Mouse (Mus musculus) T-helper 1 cell (primary cell): ENCODE data around the gene Gfi1b.

Experiments used
- in situ Hi-C: fragments of 300-600 bp; cut with MboI, MseI; formaldehyde crosslinking; loops from one replicate; pipeline ENCODE4 v1.15.1; 2025; ENCODE audit warnings: high pct_unique_total_duplicates

Gfi1b gene

GRCm38 (mm10) chr2:28622521-28623124 is 841 bp upstream of the Gfi1b start:
- in situ Hi-C loops, result no loop called here

DNA sequence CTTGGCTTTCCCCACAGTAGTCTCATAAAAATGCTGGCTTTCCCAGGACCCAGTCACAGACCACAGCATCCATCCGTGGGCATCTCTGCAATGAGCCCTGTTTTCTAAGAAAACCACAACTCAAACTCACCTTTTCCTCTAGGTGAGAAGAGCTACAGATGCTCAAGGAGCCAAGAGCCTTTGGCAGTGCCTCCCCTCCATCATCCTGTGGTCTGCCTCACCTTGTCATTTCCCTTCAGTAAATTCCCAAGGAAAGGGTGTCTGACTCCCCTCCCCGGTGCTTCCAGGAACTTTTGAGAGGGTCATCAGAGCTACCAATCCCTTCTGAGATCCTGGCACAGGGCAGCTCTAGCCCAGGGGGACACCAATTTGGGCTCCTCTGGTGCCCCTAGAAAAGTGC is 671 bp downstream of the Gfi1b start:
- in situ Hi-C loops, result no loop called here

DNA sequence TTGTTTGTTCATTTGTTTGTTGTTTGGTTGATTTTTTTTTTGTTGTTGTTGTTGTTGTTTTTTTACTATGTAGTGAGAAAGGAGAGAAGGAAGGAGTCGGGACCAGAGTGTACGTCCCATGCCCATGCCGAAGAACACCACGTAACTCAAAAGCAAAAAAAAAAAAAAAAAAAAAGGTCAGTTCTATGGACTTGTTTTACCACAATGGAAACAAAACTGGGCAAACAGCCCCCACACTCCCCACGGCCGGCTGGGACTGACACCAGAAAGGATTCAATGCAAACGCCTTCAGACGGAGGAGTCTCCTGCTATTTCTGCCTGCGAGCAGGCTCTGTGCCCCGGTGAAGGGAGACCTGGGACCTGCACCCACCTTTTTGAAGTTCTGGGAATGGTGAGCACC is 1.3 kb downstream of the Gfi1b start:
- in situ Hi-C loops, result no loop called here

GRCm38 (mm10) chr2:28619369-28619768 is 2.4 kb downstream of the Gfi1b start:
- in situ Hi-C loops, result no loop called here

GRCm38 (mm10) chr2:28618777-28619336 is 2.9 kb downstream of the Gfi1b start:
- in situ Hi-C loops, result no loop called here

DNA sequence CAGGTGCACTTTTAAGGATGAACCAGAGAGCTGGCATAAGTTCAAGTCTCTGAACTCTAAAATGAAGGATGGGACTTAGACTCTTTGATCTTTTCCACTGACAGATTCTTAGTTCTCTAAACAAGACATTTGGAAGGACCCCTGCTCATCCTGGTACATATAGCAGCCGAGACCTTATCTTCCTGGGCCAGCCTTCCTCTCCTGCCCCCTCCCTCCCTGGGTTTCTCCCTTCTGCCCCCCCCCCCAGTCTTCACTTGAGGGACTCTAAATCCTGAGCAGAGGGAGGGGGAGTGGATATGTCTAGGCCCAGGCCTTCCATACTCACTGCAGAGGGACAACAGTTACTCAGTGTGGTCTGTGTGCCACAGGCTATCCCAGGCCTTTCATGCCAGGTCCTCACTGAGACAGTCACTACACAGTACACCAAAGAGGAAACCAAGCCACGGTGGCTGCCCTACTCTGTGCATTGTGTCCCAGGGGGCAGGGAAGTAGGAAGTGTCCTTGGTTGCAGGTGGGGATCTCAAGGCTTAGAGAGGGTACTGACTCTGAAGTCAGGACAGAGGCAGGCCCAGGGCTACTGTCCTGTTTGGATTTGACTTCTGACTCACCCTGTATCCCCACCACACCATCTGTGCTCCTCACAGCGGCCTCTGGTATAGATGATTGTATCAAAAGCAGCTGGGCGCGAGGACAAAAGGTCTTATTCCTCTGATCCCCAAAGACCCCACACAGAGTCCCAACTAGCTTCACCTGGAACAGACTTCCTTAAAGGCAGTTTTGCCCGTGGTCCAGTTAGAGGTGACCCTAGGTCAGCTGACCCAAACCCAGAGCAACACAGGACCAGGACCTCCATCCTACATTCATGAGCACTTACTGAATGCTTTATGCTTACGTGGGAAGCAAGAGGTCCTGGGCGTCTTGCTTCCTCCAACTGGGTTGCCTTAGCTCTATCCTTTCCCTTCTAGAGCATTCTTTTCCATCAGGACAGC is 4.0 kb downstream of the Gfi1b start:
- in situ Hi-C loops, result no loop called here

GRCm38 (mm10) chr2:28616874-28617273 is 4.9 kb downstream of the Gfi1b start:
- in situ Hi-C loops, result no loop called here

DNA sequence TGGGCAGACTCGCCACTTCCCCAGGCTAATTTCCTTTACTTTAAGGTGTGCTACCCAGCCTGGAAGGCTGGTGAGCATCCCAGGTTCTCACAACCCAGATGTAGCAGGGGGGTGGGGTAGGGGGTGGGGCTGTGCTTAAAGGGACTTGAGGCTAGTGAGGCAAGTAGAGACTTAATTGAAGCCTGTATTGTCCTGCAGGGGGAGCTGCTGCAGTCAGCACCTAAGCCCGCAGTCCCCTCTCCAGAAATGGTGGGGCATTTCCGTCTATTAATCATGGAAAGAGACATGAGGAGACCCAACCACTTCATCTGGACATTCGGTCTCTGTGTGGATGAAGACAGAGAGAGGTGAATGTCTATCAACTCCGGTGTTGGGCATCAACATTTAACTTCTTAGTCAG is 5.4 kb downstream of the Gfi1b start:
- in situ Hi-C loops, result no loop called here

- in situ Hi-C loops, result no loop called here
Measured at GRCm38 (mm10) chr2:28613599-28613998, 8.2 kb downstream of the Gfi1b start.

DNA sequence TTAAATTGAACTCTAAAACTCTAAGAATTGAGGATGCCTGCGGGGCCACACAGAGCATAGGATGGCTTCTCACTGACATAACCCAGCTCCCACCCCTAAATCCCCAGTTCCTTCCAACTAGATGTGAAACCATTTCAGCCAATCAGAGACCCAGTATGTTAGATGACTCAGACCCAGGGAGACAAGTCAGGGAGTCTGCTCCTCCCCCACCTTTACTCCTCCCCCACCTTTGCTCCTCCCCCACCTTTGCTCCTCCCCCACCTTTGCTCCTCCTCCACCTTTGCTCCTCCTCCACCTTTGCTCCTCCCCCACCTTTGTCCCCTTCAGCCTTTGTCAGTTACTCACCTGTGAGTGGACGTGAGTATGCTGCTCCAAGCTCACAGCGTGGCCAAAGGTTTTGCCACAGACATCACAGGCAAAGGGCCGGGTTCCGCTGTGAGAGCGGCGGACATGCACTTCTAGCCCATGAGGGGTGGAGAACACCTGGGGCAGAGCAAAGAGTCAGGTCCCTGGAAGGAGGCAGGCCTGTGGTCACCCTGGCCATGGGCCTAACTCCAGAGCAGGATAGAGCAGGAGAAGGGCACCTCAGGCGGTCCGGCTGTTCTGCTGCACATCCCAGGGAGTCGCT is 9.2 kb downstream of the Gfi1b start:
- in situ Hi-C loops, result no loop called here

- in situ Hi-C loops, result no loop called here
Measured at GRCm38 (mm10) chr2:28611407-28611787, 10.4 kb downstream of the Gfi1b start.

DNA sequence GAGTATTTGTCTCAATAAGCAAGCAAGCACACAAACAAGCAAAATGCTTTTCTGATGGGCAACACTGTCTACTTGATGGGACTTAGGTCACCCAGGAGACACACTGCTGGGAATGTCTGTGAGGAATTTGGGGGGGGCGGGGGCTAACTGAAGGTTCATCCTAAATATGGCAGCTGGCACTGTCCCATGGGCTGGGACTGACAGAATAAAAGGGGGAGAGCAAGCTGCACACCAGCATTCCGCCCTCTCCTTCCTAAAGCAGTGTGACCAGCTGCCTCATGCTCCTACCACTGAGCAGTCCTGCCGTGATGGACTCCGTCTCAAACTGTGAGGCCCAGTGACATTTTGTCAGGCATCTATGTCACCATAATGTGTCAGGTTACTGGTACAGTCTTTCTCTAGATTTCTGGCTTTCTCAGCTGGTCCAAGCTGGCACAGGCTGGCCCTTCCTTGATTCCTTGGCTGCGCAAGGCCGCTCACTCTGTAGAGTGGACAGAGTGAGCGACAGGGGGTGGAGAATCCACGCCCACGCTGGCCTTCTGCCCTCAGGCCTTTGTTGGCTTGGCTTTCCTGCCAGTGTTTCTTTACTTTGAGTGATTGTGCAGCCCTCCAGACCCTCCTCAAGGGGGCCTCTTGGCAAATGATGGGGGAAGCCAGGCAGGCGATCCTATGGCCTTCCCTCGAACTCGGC is 10.9 kb downstream of the Gfi1b start:
- in situ Hi-C loops, result no loop called here

DNA sequence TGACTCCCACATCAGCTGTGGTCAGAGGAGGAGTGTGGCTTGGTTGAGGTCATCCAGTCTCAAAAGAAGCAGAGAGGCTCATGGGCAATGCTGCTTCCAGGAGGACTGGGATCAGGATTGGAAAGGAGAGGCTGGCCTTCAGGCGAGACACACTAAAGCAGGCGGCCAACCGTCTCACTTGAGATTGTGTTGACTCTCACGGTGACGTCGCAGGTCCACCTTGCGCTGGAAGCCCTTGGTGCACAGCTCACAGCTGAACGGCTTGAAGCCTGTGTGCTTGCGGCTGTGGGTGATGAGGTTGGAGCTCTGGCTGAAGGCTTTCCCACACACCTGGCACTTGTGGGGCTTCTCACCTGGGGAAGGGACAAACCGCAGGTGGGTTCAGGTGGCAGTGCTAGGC is 11.9 kb downstream of the Gfi1b start:
- in situ Hi-C loops, result no loop called here

- in situ Hi-C loops, result no loop called here
Measured at GRCm38 (mm10) chr2:28607341-28608165, 14.2 kb downstream of the Gfi1b start.

DNA sequence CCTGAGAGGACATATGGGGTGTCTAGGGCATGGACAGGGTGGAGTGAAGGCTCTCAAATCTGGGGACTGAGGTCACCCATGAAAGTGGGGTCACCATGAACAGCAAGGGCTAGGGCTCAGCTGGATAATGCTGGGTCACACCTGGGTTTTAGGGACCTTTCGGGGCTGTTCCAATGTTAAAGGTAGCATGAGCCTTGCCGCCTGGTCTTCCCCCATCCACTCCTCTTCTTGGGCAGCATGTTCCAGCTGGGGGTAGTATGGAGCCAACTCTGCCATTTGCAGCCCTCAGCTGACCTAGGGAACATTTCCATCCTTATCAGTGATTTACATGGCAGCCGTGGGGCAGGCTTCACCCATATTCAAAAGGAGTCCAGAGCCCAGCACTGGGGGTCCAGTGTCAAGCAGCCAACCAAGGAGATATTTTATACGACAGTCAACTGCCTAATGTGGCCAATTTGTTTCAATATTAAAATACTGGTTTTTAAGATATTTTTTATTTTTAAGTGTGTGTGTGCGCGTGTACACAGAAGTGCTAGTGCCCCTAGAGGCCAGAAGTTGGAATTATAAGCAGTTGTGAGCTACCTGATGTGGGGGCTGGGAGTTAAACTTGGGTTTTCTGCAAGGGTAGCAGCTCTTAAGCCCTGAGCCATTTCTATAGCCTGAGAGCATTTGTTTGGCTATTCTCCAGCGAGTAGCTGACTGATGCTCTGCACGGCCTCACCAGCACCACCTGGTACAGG is 15.0 kb downstream of the Gfi1b start:
- in situ Hi-C loops, result no loop called here

GRCm38 (mm10) chr2:28605789-28606541 is 15.8 kb downstream of the Gfi1b start:
- in situ Hi-C loops, result no loop called here

DNA sequence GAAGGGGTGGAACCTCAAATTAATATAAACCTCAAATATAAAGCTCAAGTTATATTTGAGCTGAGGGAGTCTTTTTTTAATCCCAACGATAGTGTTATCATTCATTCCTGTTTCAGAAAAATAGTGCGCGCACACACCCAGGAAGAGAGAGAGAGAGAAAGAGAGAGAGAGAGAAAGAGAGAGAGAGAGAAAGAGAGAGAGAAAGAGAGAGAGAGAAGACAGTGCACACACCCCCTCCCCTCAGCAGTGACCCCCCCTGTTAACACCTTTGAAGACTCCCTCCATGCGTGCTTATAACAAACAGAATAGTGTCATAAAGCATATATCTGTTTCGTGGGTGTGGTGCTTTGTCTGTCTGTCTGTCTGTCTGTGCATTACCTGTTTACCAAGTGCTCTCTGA is 18.2 kb downstream of the Gfi1b start:
- in situ Hi-C loops, result no loop called here

GRCm38 (mm10) chr2:28601720-28602590 is 19.8 kb downstream of the Gfi1b start:
- in situ Hi-C loops, result no loop called here

DNA sequence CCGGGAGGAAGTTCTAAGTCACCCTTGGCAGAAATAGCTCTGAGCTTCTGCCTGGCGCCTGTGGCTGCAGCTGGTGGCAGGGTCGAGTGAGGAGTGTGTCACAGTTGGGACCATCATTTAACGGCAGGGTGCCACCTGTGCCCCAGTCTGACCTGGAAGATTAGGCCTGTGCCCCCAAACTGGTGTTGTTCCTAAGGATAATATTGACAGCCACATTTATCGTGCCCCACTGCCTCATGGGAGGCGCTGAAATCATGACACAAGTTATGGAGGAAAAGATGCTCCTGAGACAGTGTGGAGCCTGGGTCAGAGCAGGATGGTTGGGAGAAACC is 22.2 kb downstream of the Gfi1b start:
- in situ Hi-C loops, result no loop called here
